In the genomic region with DNA sequence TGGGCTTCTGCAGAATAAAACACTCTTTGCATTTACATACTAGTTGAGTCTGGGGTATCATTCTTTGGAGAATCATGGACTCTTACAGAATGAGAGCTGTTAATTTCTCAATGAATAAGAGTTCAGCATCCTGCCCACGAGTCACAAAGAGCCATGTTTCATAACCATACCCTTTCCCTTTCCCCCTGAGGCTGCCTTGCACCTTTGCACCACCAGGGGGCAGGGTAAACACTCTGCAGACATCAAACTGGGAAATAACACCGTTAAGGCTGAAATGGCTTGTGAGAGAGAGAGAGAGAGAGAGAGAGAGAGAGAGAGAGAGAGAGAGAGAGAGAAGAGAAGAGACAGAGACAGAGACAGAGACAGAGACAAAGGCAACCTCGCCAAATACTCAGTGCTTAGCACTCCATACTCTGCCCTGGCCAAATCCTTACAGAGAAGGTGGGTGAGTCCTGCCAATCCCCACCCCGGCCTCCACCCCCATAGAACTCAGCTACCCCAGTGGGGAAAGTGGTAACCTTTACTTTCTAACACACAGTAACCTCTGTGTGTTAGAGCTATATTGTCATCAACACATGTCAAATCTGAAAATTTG, we compare ENCODE assay signal across 8 mouse cellular contexts. TPM values are rescaled to one million over a fixed set of nuclear protein-coding genes. Genes with fewer than 3 reads are reported as not detected.
DNase-seq lines count a peak whose midpoint lies in the region; TF ChIP-seq lines count a peak whose summit lies in the region.
"Had no signal": no experiment of that assay in that cellular context is flagged by ENCODE, and none has a peak within 500 bp of the region (broad histone marks: within the 10 kb centered on the region; RNA-seq: fewer than 3 reads in every experiment).

No protein-coding gene starts in this region.

- no peak for TF ChIP-seq POLR2A in small intestine, adult 2 months (IDR thresholded peaks at IDR 0.05; ENCODE audit: low read depth, low read length)

- WGBS in small intestine, adult 2 months = 33% methylated on average over 4 of the region's 4 CpGs

- H3K27ac ChIP-seq in small intestine, adult 2 months (ENCODE audit: insufficient read depth, low read depth, low read length) = no peak overlapping the region
- H3K27ac ChIP-seq: liver, embryonic 15.5 days had no signal

- DNase-seq in CD8-positive naive resting alpha-beta T cell, adult 2 months (ENCODE audit: low read depth in 2 of 2, low spot score in 2 of 2) = peak; percentile 80 to 90
- DNase-seq in Muller cell, postnatal 12 days (ENCODE audit: inconsistent ontology term) = peak; percentile 84
- DNase-seq in cerebellum, adult 9-10 months = peak; percentile 92
- DNase-seq in frontal cortex, postnatal 36 days (ENCODE audit: low spot score in 2 of 2) = peak; percentile 90 to 91
- DNase-seq in layer of hippocampus, adult 18-20 months (ENCODE audit: low spot score in 2 of 2) = peak; percentile 81 to 93
- peak; percentile 93 for DNase-seq in lung, postnatal 10 days

- peak; percentile 85; the same call in 1 of the 2 replicates for TF ChIP-seq CTCF in small intestine, adult 2 months (IDR thresholded peaks at IDR 0.05; ENCODE audit: extremely low read depth, insufficient read length, insufficient replicate concordance, low read depth, low read length)

- no peaks in the 10 kb centered on the region for H3K4me1 ChIP-seq in small intestine, adult 2 months (ENCODE audit: control insufficient read depth, insufficient read depth, insufficient read length, low read length)
- H3K4me1 ChIP-seq: liver, embryonic 15.5 days had no signal

- no peaks in the 10 kb centered on the region for H3K27me3 ChIP-seq in small intestine, adult 2 months (ENCODE audit: control insufficient read depth, insufficient read depth, low read length)
- H3K27me3 ChIP-seq: liver, embryonic 15.5 days had no signal

- H3K36me3 ChIP-seq in small intestine, adult 2 months (ENCODE audit: control insufficient read depth, insufficient read depth, low read length) = no peaks in the 10 kb centered on the region
- H3K36me3 ChIP-seq: liver, embryonic 15.5 days had no signal

- no peak overlapping the region for H3K4me3 ChIP-seq in small intestine, adult 2 months (ENCODE audit: low read depth, low read length)
- H3K4me3 ChIP-seq: liver, embryonic 15.5 days had no signal

RNA-seq across cellular contexts. Expression of gene Lrrc74a, which starts 34.9 kb away (rescaled TPM):
- not detected for total RNA-seq in layer of hippocampus, adult 18-20 months (2021)
- not detected in 2 replicates for polyA plus RNA-seq in small intestine, adult 2 months (2012; rRNA removed)
- polyA plus RNA-seq: liver, embryonic 15.5 days had no signal

RNA-seq across cellular contexts. Expression of gene Angel1, which starts 42.8 kb away (rescaled TPM):
- 1 to 10 TPM; 5.0 to 5.7 TPM for total RNA-seq in layer of hippocampus, adult 18-20 months (2021)
- 2.0 and 2.4 TPM in 2 replicates for polyA plus RNA-seq in small intestine, adult 2 months (2012; rRNA removed)
